Mouse (Mus musculus): ENCODE measurements around the gene Sla2. TPM values are rescaled to one million over a fixed set of nuclear protein-coding genes. Genes with fewer than 3 reads are reported as not detected.
A peak's percentile ranks its signal among the peaks of the same experiment; 100 is the strongest.
"Not testable (repeated sequence)": the region's sequence is repeated elsewhere in the genome, so short reads cannot be mapped to it uniquely, and the experiment has no call there.

Sla2 gene
- total RNA-seq, 2 experiments from 2014 or later, result not detected

- no peak for DNase-seq
Observed at GRCm38 (mm10) chr2:156864481-156864880, 22.5 kb downstream of the Sla2 start.

DNA sequence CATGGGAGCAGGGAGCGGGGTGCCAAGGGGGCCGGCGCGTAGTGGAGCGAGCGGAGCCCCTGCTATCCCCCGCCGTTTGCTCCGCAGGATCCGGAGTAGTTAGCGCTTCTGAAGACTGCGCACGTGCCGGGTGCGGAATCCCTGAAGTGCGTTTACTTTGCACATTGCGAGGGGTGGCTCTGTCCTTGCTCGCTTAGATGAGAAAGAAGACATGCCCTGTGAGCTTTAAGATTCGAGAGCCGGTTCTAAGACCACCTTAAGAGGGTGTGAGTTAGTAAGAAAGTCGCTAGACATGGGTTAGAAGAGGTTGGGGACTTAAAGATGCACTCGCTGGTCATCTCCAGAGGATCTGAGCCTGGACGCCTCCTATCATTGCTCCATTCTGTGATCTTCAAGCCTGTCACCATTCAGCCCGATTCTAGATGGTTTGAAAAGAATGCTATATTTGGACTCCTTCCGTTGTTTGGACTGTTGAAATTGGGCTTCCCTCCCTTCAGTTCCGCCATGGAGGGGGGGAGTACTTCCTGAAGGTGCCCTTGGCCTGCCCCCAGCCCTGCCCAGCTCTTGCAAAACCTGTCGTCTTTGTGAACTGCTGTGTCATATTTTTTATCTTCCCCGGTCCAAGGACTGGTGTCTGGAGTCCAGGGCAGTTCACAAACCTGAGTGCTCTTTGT, 23.4 kb downstream of the Sla2 start:
- no peak for DNase-seq

DNA sequence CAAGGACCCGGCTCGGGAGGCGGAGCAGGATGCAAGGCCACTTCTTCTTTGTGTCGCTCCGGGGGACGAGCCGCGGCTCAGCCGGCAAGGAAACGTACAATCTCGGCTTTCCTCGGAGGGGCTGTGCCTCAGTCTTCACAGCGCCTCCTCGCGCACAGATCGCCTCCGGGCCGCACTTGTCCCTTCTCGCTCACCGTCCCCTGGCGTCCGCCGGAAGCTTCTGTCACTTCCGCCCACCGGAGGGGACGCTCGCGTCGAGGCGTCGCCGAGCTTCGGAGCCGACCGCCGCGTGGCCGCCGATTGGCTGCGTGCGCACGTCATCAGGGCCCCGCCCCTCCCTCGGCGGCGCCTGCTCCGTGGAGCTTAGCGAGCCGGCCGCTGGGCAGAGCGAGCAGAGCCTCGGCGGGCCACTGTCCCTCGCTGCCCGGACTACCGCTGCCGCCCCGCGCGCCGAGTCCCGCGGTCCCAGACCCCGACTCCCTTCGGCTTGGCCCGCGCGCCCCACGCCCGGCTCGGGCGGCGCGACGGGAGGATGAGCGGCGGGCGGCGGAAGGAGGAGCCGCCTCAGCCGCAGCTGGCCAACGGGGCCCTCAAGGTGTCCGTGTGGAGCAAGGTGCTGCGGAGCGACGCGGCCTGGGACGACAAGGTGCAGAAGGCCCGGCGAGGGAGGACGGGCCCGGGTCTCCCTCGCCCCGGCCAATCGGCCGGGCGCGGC, 24.1 kb downstream of the Sla2 start, which contains the start of gene Rab5if:
Gene Rab5if, plus strand, starts transcription at position 357 of the 715 bp plus-strand sequence.
- peak; percentile 98 for DNase-seq

- DNase-seq, result no peak
Observed at GRCm38 (mm10) chr2:156862041-156862717, 24.8 kb downstream of the Sla2 start.

- no peak for DNase-seq
Observed at GRCm38 (mm10) chr2:156858671-156859070, 28.3 kb downstream of the Sla2 start.

DNA sequence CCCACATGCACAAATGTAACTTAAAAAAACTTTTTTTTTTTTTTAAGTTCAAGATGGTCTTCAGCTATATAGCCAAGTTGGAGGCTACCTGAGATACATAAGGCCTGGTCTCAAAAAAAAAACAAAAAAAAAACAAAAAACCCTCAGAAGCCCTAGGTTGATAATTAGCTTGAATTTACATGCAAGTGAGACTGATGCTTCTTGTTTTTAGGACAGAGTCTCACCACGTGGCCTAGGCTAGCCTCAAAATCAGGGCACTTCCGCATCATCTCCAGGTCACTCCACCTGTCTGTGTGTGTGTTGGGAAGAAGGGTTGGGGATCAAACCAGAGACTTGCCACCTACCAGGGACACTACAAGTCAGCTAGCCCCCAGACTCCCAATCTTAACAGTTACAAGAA, 29.2 kb downstream of the Sla2 start, which contains the start of gene 4930518I15Rik:
Gene 4930518I15Rik, minus strand, starts transcription at position 112 of the 400 bp plus-strand sequence.
- DNase-seq, result no peak

GRCm38 (mm10) chr2:156857385-156857791, 29.6 kb downstream of the Sla2 start:
- no peak for DNase-seq

DNA sequence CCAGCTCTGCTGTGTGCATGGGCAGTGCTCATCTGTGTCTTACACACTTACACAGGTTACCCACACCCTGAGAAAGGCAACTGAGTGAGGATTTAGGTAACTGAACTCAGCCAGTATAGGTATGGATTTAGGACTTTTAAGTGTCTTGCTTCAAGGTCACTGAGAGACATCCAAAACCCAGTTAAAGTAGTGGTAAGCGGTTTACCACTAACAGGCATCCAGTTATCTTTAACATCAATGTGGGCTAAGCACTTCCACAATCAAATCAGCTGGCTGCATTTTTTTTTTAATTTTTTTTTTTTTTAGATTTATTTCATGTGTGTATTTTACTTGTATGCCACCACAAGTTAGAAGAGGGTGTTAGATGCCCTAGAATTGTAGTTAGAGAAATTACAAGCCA, 30.7 kb downstream of the Sla2 start:
- DNase-seq, result no peak

DNA sequence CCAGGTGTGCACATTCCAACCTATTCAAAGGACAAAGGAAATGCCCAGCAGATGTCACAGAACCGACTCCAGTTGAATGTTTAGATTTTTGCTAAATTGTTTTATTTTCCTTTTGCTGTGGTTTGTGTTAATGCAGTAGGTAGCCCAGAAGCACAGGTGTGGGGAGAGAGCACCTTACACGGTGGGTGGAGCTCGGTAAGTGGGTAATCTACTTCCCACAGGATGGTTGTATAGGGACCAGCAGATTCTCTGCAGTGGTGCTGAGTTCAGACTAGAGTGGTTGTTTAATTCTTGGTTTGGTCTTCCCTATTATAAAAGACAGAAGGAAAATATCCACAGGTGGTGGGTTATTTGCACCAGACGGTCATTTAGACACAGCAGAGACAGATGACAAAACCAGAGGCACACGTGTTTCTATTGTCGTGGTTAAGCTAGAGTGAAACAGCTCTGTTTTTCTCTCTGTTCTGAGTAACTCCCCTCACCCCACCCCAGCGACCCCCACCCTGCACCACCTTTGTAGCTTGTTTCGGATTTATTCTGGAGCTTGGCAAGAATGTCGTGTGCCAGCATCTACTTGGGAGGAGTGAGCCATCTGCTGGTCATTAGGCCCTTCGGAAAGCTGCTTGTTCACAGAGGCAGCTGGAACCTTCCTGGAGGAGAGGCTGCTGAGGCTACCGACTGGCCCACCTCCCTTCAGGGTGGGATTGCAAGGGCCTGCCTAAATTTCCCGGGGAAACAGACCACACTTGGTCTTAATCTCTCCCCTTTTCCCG, 32.8 kb downstream of the Sla2 start:
- not testable (repeated sequence) for DNase-seq

- DNase-seq, result not testable (repeated sequence)
Observed at GRCm38 (mm10) chr2:156853584-156853983, 33.4 kb downstream of the Sla2 start.

- DNase-seq, result no peak
Observed at GRCm38 (mm10) chr2:156850505-156850904, 36.5 kb downstream of the Sla2 start.

GRCm38 (mm10) chr2:156848526-156849182, 38.3 kb downstream of the Sla2 start:
- no peak for DNase-seq

- no peak for DNase-seq
Observed at GRCm38 (mm10) chr2:156847653-156848052, 39.3 kb downstream of the Sla2 start.

GRCm38 (mm10) chr2:156844715-156845114, 42.3 kb downstream of the Sla2 start:
- DNase-seq, result no peak

DNA sequence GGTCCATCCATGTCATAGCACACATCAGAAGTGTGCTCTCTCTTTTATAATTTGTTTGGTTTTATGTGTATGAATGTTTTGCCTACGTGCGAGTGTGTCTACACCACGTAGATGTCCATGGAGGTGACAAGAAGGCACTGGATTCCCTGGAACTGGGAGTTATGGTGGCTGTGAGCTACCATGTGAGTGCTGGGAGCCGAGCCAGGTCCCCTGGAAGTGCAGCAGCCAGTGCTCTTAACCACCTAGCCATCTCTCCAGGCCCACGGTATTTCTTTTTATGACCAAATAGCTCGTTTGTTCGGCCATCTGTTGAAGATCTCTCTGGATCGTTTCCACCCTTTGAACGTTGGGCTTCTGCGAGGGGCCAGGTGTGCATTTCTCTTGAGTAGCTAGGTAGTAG, 43.7 kb downstream of the Sla2 start:
- DNase-seq, result no peak

DNA sequence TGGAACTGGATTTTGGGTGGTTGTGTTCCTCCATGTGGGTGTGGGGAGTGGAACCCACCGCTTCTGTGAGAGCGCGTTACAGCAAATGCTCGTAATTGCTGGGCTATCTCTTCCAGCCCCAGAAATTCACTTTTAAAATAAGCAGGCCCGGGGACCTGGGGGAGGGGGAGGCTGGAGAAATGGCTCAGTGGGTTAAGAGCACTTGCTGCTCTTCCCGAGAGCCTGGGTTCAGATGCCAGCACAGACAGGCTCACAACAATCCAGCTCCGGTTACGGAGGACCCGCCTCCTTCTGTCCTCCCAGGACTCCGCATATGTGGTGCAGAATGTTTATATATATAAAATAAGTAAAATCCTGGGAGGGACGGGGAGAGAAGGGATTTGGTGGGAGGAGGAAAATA, 44.3 kb downstream of the Sla2 start:
- no peak for DNase-seq

DNA sequence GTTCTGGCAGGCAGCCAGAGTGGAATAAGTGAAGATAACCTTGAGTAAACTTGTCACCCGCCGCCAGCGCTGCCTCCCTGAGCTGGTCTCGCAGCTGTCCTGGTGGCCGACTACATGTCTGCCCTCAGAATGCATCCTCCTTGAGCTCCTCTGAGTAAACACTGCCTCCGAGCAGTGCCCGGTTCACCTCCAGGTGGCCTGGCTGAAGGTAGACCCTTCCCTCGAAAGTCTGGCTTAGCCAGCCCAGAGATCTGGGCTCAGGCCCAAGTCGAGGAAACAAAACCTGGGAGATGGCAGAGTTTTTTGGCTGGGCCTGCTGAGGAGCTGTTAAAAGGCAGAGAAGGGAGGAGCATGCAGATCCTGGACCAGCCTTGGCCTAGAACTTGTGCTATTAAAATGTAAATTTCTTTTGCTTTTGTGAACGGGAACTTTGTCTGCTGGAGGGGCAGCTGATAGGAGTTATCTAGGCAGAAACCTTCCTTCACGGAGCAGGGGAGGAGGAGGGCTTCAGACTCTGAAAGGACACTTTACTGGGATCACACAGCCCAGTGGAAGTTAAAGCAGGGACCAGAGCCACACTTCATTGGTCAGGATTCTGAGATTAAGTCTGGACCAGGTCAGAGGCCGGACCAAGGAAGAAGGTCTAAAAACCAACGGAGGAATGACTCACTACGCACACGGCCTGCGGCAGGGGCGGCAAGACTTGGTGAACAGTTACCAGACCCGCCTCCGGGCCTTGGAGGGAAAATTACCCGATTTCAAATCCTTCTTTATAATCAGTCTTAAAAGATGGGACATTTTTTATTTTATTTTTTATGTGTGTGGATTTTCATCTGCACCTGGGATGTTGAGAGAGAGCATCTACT, 44.9 kb downstream of the Sla2 start:
- peak; percentile 70 for DNase-seq

DNA sequence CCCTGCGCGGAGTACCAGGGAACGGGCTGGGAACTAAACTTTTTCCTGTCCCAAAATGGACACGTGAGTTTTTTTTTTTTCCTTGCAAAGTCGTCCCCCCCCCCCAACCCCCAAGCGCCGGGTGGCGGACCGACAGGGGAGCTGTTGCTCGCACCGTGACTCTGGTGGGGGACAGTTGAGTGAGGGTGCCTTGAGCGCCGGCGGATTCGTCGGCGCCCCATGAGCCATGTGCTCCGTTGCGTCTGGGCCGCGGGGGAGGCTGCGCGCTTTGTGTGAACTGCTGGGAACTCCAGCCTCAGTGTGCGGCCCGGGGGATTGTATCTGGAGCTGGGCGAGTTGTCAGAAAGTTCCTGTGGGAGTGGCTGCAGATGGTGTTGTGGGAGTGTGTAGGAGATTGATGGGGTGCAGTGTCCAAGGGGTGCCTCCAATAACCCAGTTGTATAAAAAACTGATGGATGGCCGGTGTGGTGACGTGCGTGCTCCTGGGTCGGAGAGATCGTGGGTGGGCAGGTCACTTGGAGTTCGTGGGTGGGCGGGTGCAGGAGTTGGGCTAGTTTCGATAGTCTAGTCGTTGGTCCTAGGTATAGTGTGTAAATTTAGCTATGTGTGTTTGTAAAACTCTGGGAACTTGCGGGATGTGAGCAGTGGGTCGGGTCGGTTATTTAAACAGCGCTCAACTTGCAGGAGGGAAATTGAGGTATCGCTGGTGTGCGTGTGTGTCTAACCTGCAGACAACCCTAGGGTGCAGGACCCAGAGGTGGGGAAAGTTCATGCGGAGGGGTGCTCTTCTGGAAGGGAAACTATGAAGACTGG, 45.8 kb downstream of the Sla2 start:
- peak; percentile 30 for DNase-seq

GRCm38 (mm10) chr2:156840301-156841027, 46.5 kb downstream of the Sla2 start:
- no peak for DNase-seq

All from gastrocnemius, postnatal 25 days (tissue).